Mouse (Mus musculus): Measurements from ENCODE around the gene Hspa2. TPM values are rescaled to one million over a fixed set of nuclear protein-coding genes. Genes with fewer than 3 reads are reported as not detected.
A peak's percentile ranks its signal among the peaks of the same experiment; 100 is the strongest.

Hspa2 gene
- polyA plus RNA-seq (2012; rRNA removed), result 758 and 855 TPM in 2 replicates

DNA sequence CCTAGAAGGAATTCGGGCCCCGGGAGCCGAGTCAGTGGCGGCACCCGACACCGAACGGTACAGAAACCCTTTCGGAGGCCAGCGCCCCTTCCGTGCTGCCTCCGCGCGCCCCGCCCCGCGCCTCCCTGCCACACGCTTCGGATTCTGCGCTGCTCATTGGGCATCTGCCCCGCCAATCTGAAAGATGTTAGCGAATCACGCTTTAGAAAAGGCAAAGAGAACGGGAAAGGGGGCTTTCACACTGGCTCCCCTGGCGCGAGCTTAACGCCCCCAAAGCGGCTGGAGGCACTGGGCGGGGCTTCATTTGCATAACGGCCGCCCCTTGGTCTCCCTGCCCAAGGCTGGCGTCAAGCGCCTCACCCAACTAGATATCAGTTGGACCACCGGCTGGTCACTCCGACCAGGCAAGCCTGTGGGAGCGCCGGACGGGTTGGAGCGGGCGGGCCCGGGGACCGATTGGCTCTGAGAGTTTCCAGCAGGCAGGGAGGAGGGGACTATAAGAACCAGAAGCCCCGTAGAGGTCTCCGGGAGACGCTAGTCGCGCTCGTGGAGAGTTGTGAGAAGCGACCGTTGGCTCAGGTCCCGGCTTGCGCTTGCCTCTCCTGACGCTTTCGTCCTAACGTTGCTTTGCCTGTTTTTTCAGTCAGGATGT, at the start of gene Hspa2:
TSS of gene Hspa2 (plus strand) at position 291 of the 652 bp plus-strand sequence.
- Histone ChIP-seq H3K4me1 (ENCODE audit: control insufficient read depth, insufficient read depth, low read length) (peaks cover 5% of the 10 kb centered on the region), H3K27ac (ENCODE audit: control insufficient read depth, insufficient read depth, low read depth, low read length) (peak within 1 kb of the TSS; percentile 98), H3K4me3 (ENCODE audit: control insufficient read depth, low read depth, low read length) (peak within 1 kb of the TSS; percentile 94), H3K36me3 (ENCODE audit: control insufficient read depth, insufficient read depth, low read length) (peaks cover 6% of the 10 kb centered on the region), H3K27me3 (ENCODE audit: control insufficient read depth, insufficient read depth, low read length) (no peaks in the 10 kb centered on the region)
- TF ChIP-seq POLR2A (IDR thresholded peaks at IDR 0.05; ENCODE audit: control insufficient read depth, low read depth, low read length) (peak; percentile 94), CTCF (IDR thresholded peaks at IDR 0.05; ENCODE audit: control insufficient read depth, insufficient read depth, insufficient replicate concordance, low read depth, low read length) (no peak)

DNA sequence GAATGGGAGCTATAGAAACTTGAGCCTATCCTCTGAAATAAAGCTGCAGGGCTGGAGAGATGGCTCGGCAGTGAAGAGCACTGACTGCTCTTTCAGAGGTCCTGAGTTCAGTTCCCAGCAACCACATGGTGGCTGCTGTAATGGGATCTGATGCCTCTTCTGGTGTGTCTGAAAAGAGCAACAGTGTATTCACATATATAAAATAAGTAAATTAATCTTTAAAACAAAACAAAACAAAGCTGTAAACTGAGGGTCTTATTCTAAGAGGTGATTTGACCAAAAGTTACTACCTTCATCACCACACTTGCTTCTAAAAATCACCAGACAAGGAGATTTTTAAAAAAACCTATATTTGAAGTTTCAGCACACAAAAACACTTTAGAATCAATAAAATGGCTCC, 43.1 kb upstream of the Hspa2 start:
- Histone ChIP-seq H3K27me3 (ENCODE audit: control insufficient read depth, insufficient read depth, low read length) (no peaks in the 10 kb centered on the region), H3K27ac (ENCODE audit: control insufficient read depth, insufficient read depth, low read depth, low read length) (no peak overlapping the region), H3K36me3 (ENCODE audit: control insufficient read depth, insufficient read depth, low read length) (no peaks in the 10 kb centered on the region), H3K4me1 (ENCODE audit: control insufficient read depth, insufficient read depth, low read length) (no peaks in the 10 kb centered on the region), H3K4me3 (ENCODE audit: control insufficient read depth, low read depth, low read length) (no peak overlapping the region)
- TF ChIP-seq POLR2A (IDR thresholded peaks at IDR 0.05; ENCODE audit: control insufficient read depth, low read depth, low read length), result no peak
- TF ChIP-seq CTCF (IDR thresholded peaks at IDR 0.05; ENCODE audit: control insufficient read depth, insufficient read depth, insufficient replicate concordance, low read depth, low read length), result no peak

DNA sequence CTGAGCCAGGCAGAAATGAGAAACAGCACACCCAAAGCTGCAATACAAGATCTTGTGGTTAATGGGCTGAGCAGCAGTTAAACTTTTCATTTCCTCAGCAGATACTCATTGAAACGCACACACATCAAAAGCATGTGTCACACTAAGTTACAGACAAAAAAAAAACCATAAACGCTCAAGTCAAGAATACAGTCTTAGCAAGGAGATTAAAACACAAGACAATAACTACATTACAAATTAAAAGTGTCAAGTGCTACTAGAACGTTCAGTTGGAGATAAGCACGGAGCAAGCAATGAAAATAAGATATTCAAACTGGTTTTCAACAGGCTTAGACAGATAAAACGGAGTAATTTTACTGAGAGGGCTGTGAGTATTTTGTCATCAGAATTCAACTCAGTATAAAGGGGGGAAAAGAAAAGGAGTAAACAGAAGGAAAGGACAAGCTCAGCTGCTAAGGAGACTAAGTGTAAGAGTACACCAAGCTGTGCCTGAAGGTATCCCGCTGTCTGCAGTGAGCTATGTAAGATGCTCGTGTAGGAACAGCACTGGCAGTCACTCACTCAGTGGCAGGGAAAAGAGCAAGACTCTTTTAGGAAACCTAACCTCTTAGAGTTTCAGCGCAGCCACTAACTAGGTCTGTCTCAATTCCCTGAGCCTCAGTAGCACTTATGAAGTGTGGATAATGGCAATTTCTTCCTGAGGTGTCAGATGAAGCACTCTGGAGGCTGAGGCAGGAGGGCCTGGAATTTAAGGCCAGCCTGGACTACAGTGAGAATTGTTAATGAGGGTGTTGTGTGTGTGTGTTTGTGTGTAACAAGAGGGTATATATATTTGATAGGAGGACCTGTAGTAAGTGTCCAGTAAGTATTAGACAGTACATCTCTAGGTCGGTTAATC, 42.3 kb upstream of the Hspa2 start:
- Histone ChIP-seq H3K4me1 (ENCODE audit: control insufficient read depth, insufficient read depth, low read length) (no peaks in the 10 kb centered on the region), H3K27ac (ENCODE audit: control insufficient read depth, insufficient read depth, low read depth, low read length) (no peak overlapping the region), H3K4me3 (ENCODE audit: control insufficient read depth, low read depth, low read length) (no peak overlapping the region), H3K36me3 (ENCODE audit: control insufficient read depth, insufficient read depth, low read length) (no peaks in the 10 kb centered on the region), H3K27me3 (ENCODE audit: control insufficient read depth, insufficient read depth, low read length) (no peaks in the 10 kb centered on the region)
- no peak for TF ChIP-seq POLR2A (IDR thresholded peaks at IDR 0.05; ENCODE audit: control insufficient read depth, low read depth, low read length)
- no peak for TF ChIP-seq CTCF (IDR thresholded peaks at IDR 0.05; ENCODE audit: control insufficient read depth, insufficient read depth, insufficient replicate concordance, low read depth, low read length)

DNA sequence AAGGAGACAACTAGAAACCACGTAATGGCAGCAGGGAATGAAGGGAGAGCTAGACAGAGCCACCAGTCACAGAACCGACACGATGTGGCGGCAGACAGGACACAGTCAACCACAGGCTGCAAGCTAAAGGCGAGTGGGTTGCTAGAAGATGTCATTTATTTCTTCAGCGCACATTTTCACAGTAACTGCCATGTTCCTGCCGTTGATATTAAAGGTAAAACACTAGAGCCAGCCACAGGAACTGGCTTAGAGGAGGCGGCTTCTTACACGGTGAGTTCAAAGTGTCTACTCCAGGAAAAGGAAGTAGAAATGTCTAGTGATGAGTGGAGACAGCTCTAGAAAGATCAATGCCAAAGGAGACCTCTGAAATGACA, 41.7 kb upstream of the Hspa2 start:
- no peak overlapping the region for H3K27ac ChIP-seq (ENCODE audit: control insufficient read depth, insufficient read depth, low read depth, low read length)
- no peak for TF ChIP-seq CTCF (IDR thresholded peaks at IDR 0.05; ENCODE audit: control insufficient read depth, insufficient read depth, insufficient replicate concordance, low read depth, low read length)
- TF ChIP-seq POLR2A (IDR thresholded peaks at IDR 0.05; ENCODE audit: control insufficient read depth, low read depth, low read length), result no peak

DNA sequence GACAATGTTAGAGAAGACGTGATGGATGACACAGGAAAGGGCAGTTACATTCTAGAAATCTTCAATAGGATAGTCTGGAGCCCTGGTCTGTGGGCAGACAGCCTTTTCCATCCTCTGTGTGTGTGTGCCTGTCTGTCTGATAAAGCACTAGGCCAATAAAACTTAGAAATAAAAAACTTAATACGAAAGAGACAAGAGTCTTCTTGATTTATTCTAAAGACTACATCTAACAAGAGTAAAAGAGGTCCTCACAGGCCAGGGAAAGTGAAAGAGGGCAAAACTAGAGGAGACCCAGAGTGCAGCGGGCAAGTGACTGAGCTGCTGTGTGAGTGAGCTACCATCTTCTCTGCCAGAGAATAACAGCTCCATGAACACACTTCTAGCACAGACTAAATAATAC, 37.7 kb upstream of the Hspa2 start:
- Histone ChIP-seq H3K4me3 (ENCODE audit: control insufficient read depth, low read depth, low read length) (no peak overlapping the region), H3K27ac (ENCODE audit: control insufficient read depth, insufficient read depth, low read depth, low read length) (no peak overlapping the region), H3K4me1 (ENCODE audit: control insufficient read depth, insufficient read depth, low read length) (peaks cover 6% of the 10 kb centered on the region), H3K36me3 (ENCODE audit: control insufficient read depth, insufficient read depth, low read length) (no peaks in the 10 kb centered on the region; the same call in 1 of the 2 replicates), H3K27me3 (ENCODE audit: control insufficient read depth, insufficient read depth, low read length) (no peaks in the 10 kb centered on the region)
- TF ChIP-seq POLR2A (IDR thresholded peaks at IDR 0.05; ENCODE audit: control insufficient read depth, low read depth, low read length) (no peak), CTCF (IDR thresholded peaks at IDR 0.05; ENCODE audit: control insufficient read depth, insufficient read depth, insufficient replicate concordance, low read depth, low read length) (no peak)

More for the DNA sequence above, 41.7 kb upstream of the Hspa2 start:
- no peaks in the 10 kb centered on the region for H3K4me1 ChIP-seq (ENCODE audit: control insufficient read depth, insufficient read depth, low read length)
- no peaks in the 10 kb centered on the region for H3K27me3 ChIP-seq (ENCODE audit: control insufficient read depth, insufficient read depth, low read length)
- H3K36me3 ChIP-seq (ENCODE audit: control insufficient read depth, insufficient read depth, low read length), result no peaks in the 10 kb centered on the region
- H3K4me3 ChIP-seq (ENCODE audit: control insufficient read depth, low read depth, low read length), result no peak overlapping the region

DNA sequence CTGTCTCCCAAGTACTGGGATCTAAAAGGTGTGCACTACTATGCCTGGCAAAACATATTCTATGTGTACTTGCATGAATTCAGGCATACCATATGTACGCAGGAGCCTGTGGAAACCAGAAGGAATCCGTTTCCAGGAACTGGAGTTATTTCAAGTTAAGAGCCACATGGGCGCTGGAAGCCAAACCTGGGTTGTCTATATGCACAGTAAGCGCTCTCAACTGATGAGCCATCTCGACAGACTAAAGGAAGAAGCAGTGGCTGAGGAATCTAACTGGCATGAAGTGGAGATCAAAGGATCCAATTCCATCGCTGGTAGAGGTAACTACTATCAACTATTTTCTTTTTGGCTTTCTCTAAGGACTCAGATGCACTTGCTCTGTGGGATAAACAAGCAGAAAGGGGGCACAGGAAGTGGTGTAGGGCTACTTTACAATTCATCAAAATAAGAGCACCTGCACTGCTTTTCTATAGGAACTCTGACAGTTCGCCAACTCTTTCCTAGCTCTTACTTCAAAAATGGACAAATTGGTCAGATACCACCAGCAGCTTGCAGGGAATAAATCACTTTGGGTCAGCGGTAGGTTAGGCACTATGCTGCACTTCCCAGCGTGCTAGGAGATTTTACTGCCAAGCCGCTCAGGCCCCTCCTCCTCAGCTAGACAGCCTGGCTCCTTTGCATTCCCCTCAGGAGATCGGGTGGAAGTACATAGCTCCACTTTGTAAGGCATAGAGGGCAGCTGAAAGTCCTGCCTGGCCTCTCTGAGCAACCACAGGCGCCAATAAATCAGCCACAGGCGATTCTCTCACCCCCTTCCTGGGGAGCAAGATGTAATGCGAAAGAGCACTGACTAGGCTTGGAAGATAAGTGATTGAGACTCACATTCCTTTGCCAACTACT, 36.6 kb upstream of the Hspa2 start:
- TF ChIP-seq CTCF (IDR thresholded peaks at IDR 0.05; ENCODE audit: control insufficient read depth, insufficient read depth, insufficient replicate concordance, low read depth, low read length), result no peak
- TF ChIP-seq POLR2A (IDR thresholded peaks at IDR 0.05; ENCODE audit: control insufficient read depth, low read depth, low read length), result no peak
- no peaks in the 10 kb centered on the region; the same call in 1 of the 2 replicates for H3K36me3 ChIP-seq (ENCODE audit: control insufficient read depth, insufficient read depth, low read length)
- H3K27me3 ChIP-seq (ENCODE audit: control insufficient read depth, insufficient read depth, low read length), result no peaks in the 10 kb centered on the region
- no peak overlapping the region for H3K27ac ChIP-seq (ENCODE audit: control insufficient read depth, insufficient read depth, low read depth, low read length)
- peaks cover 11% of the 10 kb centered on the region for H3K4me1 ChIP-seq (ENCODE audit: control insufficient read depth, insufficient read depth, low read length)
- H3K4me3 ChIP-seq (ENCODE audit: control insufficient read depth, low read depth, low read length), result peak overlapping the region; percentile 26; the same call in 1 of the 2 replicates

Data from testis, adult 2 months (tissue).